Mouse (Mus musculus) stomach, postnatal 0 days (tissue): ENCODE results near the gene Dnajc16.

Experiments
- CTCF ChIP-seq: IDR thresholded peaks from 2 replicates; pipeline ENCODE4 v1.5.1; 2016; ENCODE audit warnings: antibody characterized with exemption, low read depth, mild to moderate bottlenecking, moderate library complexity
- EP300 ChIP-seq: optimal IDR thresholded peaks from 2 replicates; pipeline ENCODE3; 2016; ENCODE audit warnings: antibody characterized with exemption

DNA sequence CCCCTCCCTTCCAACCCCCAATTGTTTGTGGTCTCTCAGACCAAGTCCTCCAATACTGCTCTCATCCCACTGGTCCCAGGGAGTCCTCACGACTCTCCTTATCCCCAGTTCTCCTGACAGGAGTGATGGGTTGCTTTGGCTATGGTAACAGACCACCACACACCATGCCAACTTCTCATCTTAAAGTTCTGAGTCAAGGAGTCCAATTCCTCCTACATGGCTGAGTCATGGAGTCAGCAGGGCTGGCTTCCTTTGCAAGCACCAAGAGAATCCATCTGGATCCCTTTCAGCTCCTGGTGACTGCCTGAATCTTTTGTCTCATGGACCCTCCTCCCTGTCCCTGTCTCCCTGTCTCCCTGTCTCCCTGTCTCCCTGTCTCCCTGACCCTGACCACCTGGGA is 43.2 kb upstream of the Dnajc16 start:
- TF ChIP-seq CTCF (no peak), EP300 (no peak)
